In the genomic region with DNA sequence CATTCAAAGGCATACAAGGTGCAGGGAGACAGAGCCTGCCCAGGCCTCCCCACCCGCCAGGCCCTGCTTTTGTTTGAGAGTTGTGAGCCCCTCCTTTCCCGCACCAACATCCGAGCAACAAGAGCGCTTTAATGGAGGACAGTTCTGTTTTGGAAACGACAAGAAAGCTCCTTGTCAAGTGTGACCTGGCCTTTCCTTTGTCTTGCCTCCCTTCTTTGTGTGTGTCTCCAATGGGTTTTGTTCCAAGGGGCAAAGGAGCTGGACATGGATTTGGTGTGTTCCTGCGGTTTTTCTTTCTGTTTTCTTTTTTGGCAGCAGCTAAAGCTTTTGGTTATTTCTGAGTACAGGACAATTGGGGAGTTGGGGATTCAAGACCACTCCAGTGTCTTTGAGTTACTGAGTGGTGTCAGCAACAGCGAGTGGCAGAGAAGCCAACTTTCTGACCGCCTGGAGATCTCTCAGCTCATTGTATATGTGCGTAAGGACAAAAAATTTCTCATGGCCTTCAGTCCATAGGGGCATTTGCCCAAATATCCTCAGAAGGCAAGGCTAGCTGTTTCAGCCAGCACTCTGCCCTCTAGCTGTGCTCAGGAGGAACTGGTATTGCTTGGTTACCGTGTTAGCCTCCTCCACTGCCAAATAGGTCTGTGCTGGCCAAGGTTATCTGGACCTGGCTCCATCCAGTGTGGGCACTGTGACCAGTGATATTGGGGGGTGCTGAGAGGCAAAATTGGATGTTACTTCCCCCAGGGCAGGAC, we compare ENCODE assay signal across 8 mouse cellular contexts.
DNase-seq lines count a peak whose midpoint lies in the region; ATAC-seq and TF ChIP-seq lines count a peak whose summit lies in the region.

No protein-coding gene starts in this region.

- H3K9me3 ChIP-seq in hindbrain, embryonic 10.5 days = no peaks in the 10 kb centered on the region
- H3K9me3 ChIP-seq in neural tube, embryonic 12.5 days = no peaks in the 10 kb centered on the region

- H3K27me3 ChIP-seq in testis, adult 2 months (ENCODE audit: control insufficient read depth, insufficient read depth, low read length) = no peaks in the 10 kb centered on the region
- 0 out of 2 replicates have a peak, but pooled peaks cover 5% of the 10 kb centered on the region for H3K27me3 ChIP-seq in hindbrain, embryonic 10.5 days (ENCODE audit: insufficient read depth, poor library complexity, severe bottlenecking)
- H3K27me3 ChIP-seq in neural tube, embryonic 12.5 days (replicated peaks) = no peaks in the 10 kb centered on the region

- peak overlapping the region; percentile 32 for H3K4me2 ChIP-seq in neural tube, embryonic 12.5 days (replicated peaks)

- H3K9ac ChIP-seq in neural tube, embryonic 12.5 days = peak overlapping the region; percentile 35

- no peak overlapping the region for H3K27ac ChIP-seq in testis, adult 2 months (ENCODE audit: control insufficient read depth, insufficient read depth, low read depth, low read length)
- H3K27ac ChIP-seq in hindbrain, embryonic 10.5 days = peak overlapping the region; percentile 82
- peak overlapping the region; percentile 75 for H3K27ac ChIP-seq in neural tube, embryonic 12.5 days

- WGBS in hindbrain, embryonic 10.5 days = 21% methylated on average over 10 of the region's 10 CpGs
- 20% methylated on average over 10 of the region's 10 CpGs for WGBS in neural tube, embryonic 12.5 days

- ATAC-seq in neural tube, embryonic 12.5 days (ENCODE audit: low FRiP score, low read depth) = peak; percentile 15; the same call in 1 of the 2 replicates

- no peak overlapping the region for H3K4me3 ChIP-seq in testis, adult 2 months (ENCODE audit: control insufficient read depth, low read depth, low read length)
- peak overlapping the region; percentile 30 for H3K4me3 ChIP-seq in hindbrain, embryonic 10.5 days
- H3K4me3 ChIP-seq in neural tube, embryonic 12.5 days = no peak overlapping the region

- DNase-seq in adrenal gland, adult 2 months = peak; percentile 53
- DNase-seq in adrenal gland, postnatal 4 days (ENCODE audit: low spot score in 2 of 2) = no peak
- DNase-seq in testis, postnatal 14 days (ENCODE audit: low spot score) = no peak
- peak; percentile 77 for DNase-seq in hindbrain, embryonic 10.5 days (ENCODE audit: low spot score)
- DNase-seq in layer of hippocampus, adult 9-11 months = no peak
- no peak for DNase-seq in left cerebral cortex, adult 8-10 months (ENCODE audit: low spot score in 2 of 2)

- H3K36me3 ChIP-seq in testis, adult 2 months (ENCODE audit: control insufficient read depth, insufficient read depth, low read length) = no peaks in the 10 kb centered on the region
- peaks cover 15% of the 10 kb centered on the region; the same call in 1 of the 2 replicates for H3K36me3 ChIP-seq in hindbrain, embryonic 10.5 days
- H3K36me3 ChIP-seq in neural tube, embryonic 12.5 days = no peaks in the 10 kb centered on the region

- peak; percentile 43; the same call in 1 of the 2 replicates for TF ChIP-seq CTCF in testis, adult 2 months (IDR thresholded peaks at IDR 0.05; ENCODE audit: control insufficient read depth, insufficient read depth, insufficient replicate concordance, low read depth, low read length)

- TF ChIP-seq POLR2A in testis, adult 2 months (IDR thresholded peaks at IDR 0.05; ENCODE audit: control insufficient read depth, low read depth, low read length) = no peak

- H3K4me1 ChIP-seq in testis, adult 2 months (ENCODE audit: control insufficient read depth, insufficient read depth, low read length) = no peaks in the 10 kb centered on the region; the same call in 1 of the 2 replicates
- peaks cover 100% of the 10 kb centered on the region for H3K4me1 ChIP-seq in hindbrain, embryonic 10.5 days (replicated peaks)
- H3K4me1 ChIP-seq in neural tube, embryonic 12.5 days = peaks cover 92% of the 10 kb centered on the region

Comparison
In these comparisons a context has a peak if more than half of its experiments do, and no peak if none do; other contexts are left out.
1. DNase-seq: peak in adrenal gland, adult 2 months (single experiment) and hindbrain, embryonic 10.5 days (single experiment); none in adrenal gland, postnatal 4 days (0 of 2), testis, postnatal 14 days (single experiment), layer of hippocampus, adult 9-11 months (single experiment) and left cerebral cortex, adult 8-10 months (0 of 2).